Mouse (Mus musculus) cortical plate, adult 2 months (tissue): ENCODE results near the gene Cacna1d.

Experiments
- CTCF ChIP-seq: fragments of 200-500 bp; IDR thresholded peaks from 2 replicates; pipeline ENCODE4 v1.5.1; 2011; ENCODE audit warnings: mild to moderate bottlenecking, control low read depth, low read length; ENCODE audit not compliant: insufficient read depth; ENCODE audit errors: extremely low read depth
- POLR2A ChIP-seq: fragments of 200-500 bp; IDR thresholded peaks from 2 replicates; pipeline ENCODE4 v1.6.1; 2011; ENCODE audit warnings: mild to moderate bottlenecking, low read length, control low read depth; ENCODE audit not compliant: insufficient read depth; ENCODE audit errors: extremely low read depth

DNA sequence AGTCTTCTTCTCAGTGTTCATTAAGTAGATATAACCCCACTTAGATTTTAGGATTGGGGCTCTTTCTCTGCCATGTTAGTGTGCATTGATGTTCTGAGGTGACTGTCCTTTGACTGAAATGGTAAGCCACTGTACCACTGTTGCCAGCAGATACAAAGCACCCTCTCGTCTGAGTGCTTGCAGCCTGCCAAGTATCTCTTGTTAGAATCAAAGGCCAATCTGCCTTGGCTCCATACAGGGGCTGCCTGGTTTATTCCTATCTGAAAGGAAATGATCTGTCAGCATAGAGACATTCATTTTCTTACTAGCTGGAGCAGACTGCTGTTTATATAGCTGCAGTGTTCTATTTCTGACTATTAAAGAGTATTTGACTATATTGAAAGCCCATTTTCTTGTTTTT, 2.0 kb upstream of the Cacna1d start:
- no peak for TF ChIP-seq CTCF
- TF ChIP-seq POLR2A: no peak
